Mouse (Mus musculus): ENCODE results near the gene Rab3b. TPM values are rescaled to one million over a fixed set of nuclear protein-coding genes. Genes with fewer than 3 reads are reported as not detected.

The Rab3b gene
- not detected for total RNA-seq (2023)

GRCm38 (mm10) chr4:108878963-108879822, at the start of gene Rab3b:
Gene Rab3b, plus strand, starts transcription at chr4:108879063.

GRCm38 (mm10) chr4:108832916-108833827, 45.7 kb upstream of the Rab3b start, which contains the start of gene Btf3l4:
Gene Btf3l4, minus strand, starts transcription at chr4:108833614.

GRCm38 (mm10) chr4:108834115-108834970, 44.5 kb upstream of the Rab3b start, which contains the start of gene Txndc12:
Gene Txndc12, plus strand, starts transcription at chr4:108834601.

GRCm38 (mm10) chr4:108847715-108848504, 31.0 kb upstream of the Rab3b start, which contains the start of gene Kti12:
Gene Kti12, plus strand, starts transcription at chr4:108847785.

GRCm38 (mm10) chr4:108848505-108848848, 30.4 kb upstream of the Rab3b start, which contains the start of gene A730015C16Rik:
Gene A730015C16Rik, minus strand, starts transcription at chr4:108848619.

Other genes starting within 250 kb of the Rab3b start
- not detected for gene 3110021N24Rik, start 159.4 kb upstream of the Rab3b start, total RNA-seq (2023)
- gene Zfyve9, start 98.3 kb upstream of the Rab3b start, total RNA-seq (2023) = under 1 TPM in 1 of 2 experiments, not detected in 1; 0.09 TPM
- gene Btf3l4, start 45.4 kb upstream of the Rab3b start, total RNA-seq (2023) = 10 to 100 TPM; 57.9 to 63.7 TPM
- 10 to 100 TPM; 30.2 to 38.8 TPM for gene Txndc12, start 44.5 kb upstream of the Rab3b start, total RNA-seq (2023)
- 10 to 100 TPM; 29.9 to 31.3 TPM for gene Kti12, start 31.3 kb upstream of the Rab3b start, total RNA-seq (2023)
- not detected for gene A730015C16Rik, start 30.4 kb upstream of the Rab3b start, total RNA-seq (2023)
- gene Nrd1, start 121.6 kb downstream of the Rab3b start, total RNA-seq (2023) = 100 to 1,000 TPM; 225 to 233 TPM

Measured in B cell, adult 67 days (primary cell).